In genomic region chr2:178265454-178265853, GRCm38 (mm10) we compare ENCODE assay signal across 11 mouse cellular contexts.
A peak's percentile ranks its signal among the peaks of the same experiment; 100 is the strongest.
DNase-seq lines count a peak whose midpoint lies in the region; ATAC-seq and TF ChIP-seq lines count a peak whose summit lies in the region.
"Had no signal": no experiment of that assay in that cellular context is flagged by ENCODE, and none has a peak within 500 bp of the region (broad histone marks: within the 10 kb centered on the region; RNA-seq: fewer than 3 reads in every experiment).

No protein-coding gene starts in this region.

- TF ChIP-seq CTCF in layer of hippocampus, adult 2 months (conservative IDR thresholded peaks at IDR 0.05): no peak
- no peak; the same call in 1 of the 2 replicates for TF ChIP-seq CTCF in hindbrain, postnatal 0 days (IDR thresholded peaks at IDR 0.05; ENCODE audit: low read depth)

- H3K27ac ChIP-seq in layer of hippocampus, adult 2 months: peak overlapping the region; percentile 80
- peak overlapping the region; percentile 27; the same call in 1 of the 2 replicates for H3K27ac ChIP-seq in hindbrain, postnatal 0 days
- H3K27ac ChIP-seq: limb, embryonic 12.5 days; stomach, embryonic 15.5 days had no signal

- H3K27me3 ChIP-seq in hindbrain, postnatal 0 days (ENCODE audit: insufficient read depth, low read length): no peaks in the 10 kb centered on the region
- H3K27me3 ChIP-seq: limb, embryonic 12.5 days; stomach, embryonic 15.5 days had no signal

- H3K9me3 ChIP-seq in hindbrain, postnatal 0 days (ENCODE audit: low read length): no peaks in the 10 kb centered on the region
- H3K9me3 ChIP-seq: limb, embryonic 12.5 days; stomach, embryonic 15.5 days had no signal

- H3K9ac ChIP-seq in hindbrain, postnatal 0 days (replicated peaks; ENCODE audit: low read length): no peak overlapping the region
- H3K9ac ChIP-seq: limb, embryonic 12.5 days; stomach, embryonic 15.5 days had no signal

- 0 out of 2 replicates have a peak, but pooled peaks cover 5% of the 10 kb centered on the region for H3K36me3 ChIP-seq in hindbrain, postnatal 0 days (ENCODE audit: insufficient read depth, low read length)
- H3K36me3 ChIP-seq: limb, embryonic 12.5 days; stomach, embryonic 15.5 days had no signal

- WGBS in hindbrain, postnatal 0 days: 18% methylated on average over 2 of the region's 2 CpGs

- peak in 1 of 2 experiments; percentile 36 for DNase-seq in layer of hippocampus, adult 2 months (ENCODE audit: low spot score in 2 of 2)
- no peak for DNase-seq in layer of hippocampus, postnatal 25 days (ENCODE audit: extremely low spot score in 1 of 2, low spot score in 1 of 2)
- peak; percentile 48 to 66 for DNase-seq in frontal cortex, postnatal 36 days (ENCODE audit: low spot score in 2 of 2)
- DNase-seq in hindbrain, postnatal 0 days (ENCODE audit: low spot score): peak; percentile 61
- DNase-seq in right cerebral cortex, postnatal 10 days (ENCODE audit: low spot score in 2 of 2): peak; percentile 64 to 77
- no peak for DNase-seq in thymus, postnatal 4 days
- no peak for DNase-seq in thymus, postnatal 25 days
- no peak for DNase-seq in kidney, postnatal 36 days
- DNase-seq: gastrocnemius, postnatal 14 days had no signal

- no peak overlapping the region for H3K4me2 ChIP-seq in hindbrain, postnatal 0 days (ENCODE audit: low read depth, low read length)
- H3K4me2 ChIP-seq: limb, embryonic 12.5 days; stomach, embryonic 15.5 days had no signal

- ATAC-seq in hindbrain, postnatal 0 days: peak; percentile 70; the same call in 1 of the 2 replicates

- H3K4me1 ChIP-seq in hindbrain, postnatal 0 days (ENCODE audit: insufficient read depth, low read length): 0 out of 2 replicates have a peak, but pooled peaks cover 3% of the 10 kb centered on the region
- H3K4me1 ChIP-seq: limb, embryonic 12.5 days; stomach, embryonic 15.5 days had no signal

- no peak overlapping the region for H3K4me3 ChIP-seq in layer of hippocampus, adult 2 months
- no peak overlapping the region for H3K4me3 ChIP-seq in hindbrain, postnatal 0 days (ENCODE audit: low read length)
- H3K4me3 ChIP-seq: limb, embryonic 12.5 days; stomach, embryonic 15.5 days had no signal

Comparison
In these comparisons a context has a peak if more than half of its experiments do, and no peak if none do; other contexts are left out.
1. DNase-seq: peak in frontal cortex, postnatal 36 days (2 of 2), hindbrain, postnatal 0 days (single experiment) and right cerebral cortex, postnatal 10 days (2 of 2); none in layer of hippocampus, postnatal 25 days (0 of 2), thymus, postnatal 4 days (single experiment), thymus, postnatal 25 days (single experiment) and kidney, postnatal 36 days (0 of 2).